Mouse (Mus musculus) cerebellum, adult 2 months (tissue): Measurements from ENCODE around the gene Nphp4.

Source experiments
- CTCF ChIP-seq: fragments of 200-500 bp; IDR thresholded peaks from 2 replicates; pipeline ENCODE4 v1.5.1; 2011; ENCODE audit warnings: low read depth, mild to moderate bottlenecking, control low read depth, low read length, moderate library complexity, borderline replicate concordance; ENCODE audit not compliant: insufficient read depth
- POLR2A ChIP-seq: fragments of 200-500 bp; IDR thresholded peaks from 2 replicates; pipeline ENCODE4 v1.6.1; 2011; ENCODE audit warnings: low read length, control low read depth, borderline replicate concordance; ENCODE audit not compliant: insufficient read depth

GRCm38 (mm10) chr4:152554421-152554820 lies 77.9 kb downstream of the Nphp4 start:
- TF ChIP-seq CTCF (no peak), POLR2A (no peak)
